Mouse (Mus musculus) embryonic facial prominence, embryonic 11.5 days (tissue): ENCODE results near the gene Sf3a1. TPM values are rescaled to one million over a fixed set of nuclear protein-coding genes. Genes with fewer than 3 reads are reported as not detected.

Source experiments
- ATAC-seq: fragments of 200-750 bp; cut with Nextera tagmentation; replicated peaks from 2 replicates; pipeline ENCODE4 v1.8.0; 2017; ENCODE audit warnings: low read depth; ENCODE audit not compliant: insufficient number of reproducible peaks, low FRiP score, low TSS enrichment
- DNase-seq: peaks from one replicate; pipeline ENCODE4 v3.0.0-alpha.2; 2015; ENCODE audit warnings: low spot score
- H3K27ac ChIP-seq: fragments of 300-500 bp; sonication (generic); replicated peaks from 2 replicates; pipeline ENCODE4 v1.5.1; 2014; ENCODE audit warnings: mild to moderate bottlenecking, low read depth, low read length, control low read depth
- H3K27me3 ChIP-seq: fragments of 300-500 bp; sonication (generic); 2 replicates; pipeline ENCODE4 v1.6.1; 2014; ENCODE audit warnings: mild to moderate bottlenecking, low read length, moderate library complexity, mixed read lengths; ENCODE audit not compliant: control insufficient read depth, insufficient read depth
- H3K36me3 ChIP-seq: fragments of 300-500 bp; sonication (generic); replicated peaks from 2 replicates; pipeline ENCODE4 v1.6.1; 2014; ENCODE audit warnings: low read depth, mild to moderate bottlenecking, low read length, moderate library complexity, mixed read lengths; ENCODE audit not compliant: control insufficient read depth, insufficient read depth
- H3K4me1 ChIP-seq: fragments of 300-500 bp; sonication (generic); 2 replicates; pipeline ENCODE4 v1.6.1; 2014; ENCODE audit warnings: low read length, mixed read lengths; ENCODE audit not compliant: control insufficient read depth, insufficient read depth
- H3K4me2 ChIP-seq: fragments of 300-500 bp; sonication (generic); 2 replicates; pipeline ENCODE4 v1.6.1; 2014; ENCODE audit warnings: low read depth, mild to moderate bottlenecking, control low read depth, low read length, moderate library complexity
- H3K4me3 ChIP-seq: fragments of 300-500 bp; sonication (generic); 2 replicates; pipeline ENCODE4 v1.5.1; 2014; ENCODE audit warnings: low read depth, low read length, control low read depth
- H3K9ac ChIP-seq: fragments of 300-500 bp; sonication (generic); replicated peaks from 2 replicates; pipeline ENCODE4 v1.6.1; 2014; ENCODE audit warnings: mild to moderate bottlenecking, control low read depth, low read length
- H3K9me3 ChIP-seq: fragments of 300-500 bp; sonication (generic); replicated peaks from 2 replicates; pipeline ENCODE4 v1.6.1; 2016; ENCODE audit warnings: mild to moderate bottlenecking, low read length, inconsistent platforms, mixed read lengths; ENCODE audit not compliant: control insufficient read depth
- WGBS: fragments of 180-500 bp; shearing (Covaris S2); extraction: QIAGEN DNeasy Blood & Tissue Kit; methylation state at CpG from one replicate; pipeline ENCODE4 v1.1.7; 2014; 5-methylcytosine and 5-hydroxymethylcytosine counted together
- polyA plus RNA-seq: library from polyadenylated mRNA; unstranded; fragments of >200 nt; fragmentation: Nextera tagmentation; extraction: Ambion mirVana; gene quantifications from 2 replicates; pipeline ENCODE4 v1.2.1, GENCODE M21; 2014

The Sf3a1 gene
- polyA plus RNA-seq, 1 experiment from 2014 or later = 82.7 TPM

DNA sequence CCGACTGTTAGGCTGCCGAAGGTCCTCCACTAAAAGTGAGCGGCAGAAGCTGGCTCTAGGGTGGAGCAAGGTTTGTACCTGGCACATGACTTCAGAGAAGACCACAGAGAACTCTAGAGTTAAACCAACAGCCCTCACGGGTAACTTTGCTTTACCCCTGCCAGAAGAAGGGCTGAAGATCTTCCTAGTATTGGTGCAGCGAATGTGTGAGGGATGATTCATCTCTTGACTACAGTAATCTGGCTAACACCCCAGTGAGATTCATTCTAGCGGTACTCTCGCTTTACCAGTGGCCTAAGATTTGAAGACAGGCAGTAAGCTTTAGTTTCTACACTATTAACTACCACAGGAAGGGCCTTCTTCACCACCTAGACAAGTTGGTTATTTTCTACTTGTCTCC lies 45.8 kb downstream of the Sf3a1 start:
- Histone ChIP-seq H3K4me1 (no peaks in the 10 kb centered on the region), H3K27ac (no peak overlapping the region), H3K36me3 (no peaks in the 10 kb centered on the region; the same call in 1 of the 2 replicates), H3K9ac (no peak overlapping the region), H3K4me2 (no peak overlapping the region), H3K9me3 (no peaks in the 10 kb centered on the region), H3K4me3 (no peak overlapping the region), H3K27me3 (no peaks in the 10 kb centered on the region)
- no peak for DNase-seq
- WGBS = 91% methylated on average over 7 of the region's 7 CpGs
- ATAC-seq = no peak

DNA sequence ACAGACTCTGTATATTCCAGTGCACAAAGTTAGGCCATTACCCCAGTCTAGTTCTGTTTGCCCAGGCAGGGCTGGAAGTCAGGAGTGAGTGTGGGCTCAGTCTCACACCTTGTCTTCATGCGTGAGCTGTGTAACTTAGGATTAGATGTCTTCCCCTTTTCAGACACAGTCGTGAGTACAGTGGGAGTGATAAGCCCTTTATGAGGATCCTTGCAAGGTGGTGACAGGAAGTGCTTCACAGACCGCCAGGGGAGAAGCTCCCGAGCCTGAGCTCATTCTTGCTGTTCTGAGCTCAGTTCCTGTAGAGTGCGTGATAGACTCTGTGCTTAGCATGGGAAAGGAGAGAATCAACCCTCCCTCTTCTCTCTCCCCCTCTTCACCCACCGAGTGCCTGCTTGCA lies 46.4 kb downstream of the Sf3a1 start:
- no peaks in the 10 kb centered on the region for H3K4me1 ChIP-seq
- H3K27ac ChIP-seq = no peak overlapping the region
- H3K9me3 ChIP-seq = no peaks in the 10 kb centered on the region
- H3K4me3 ChIP-seq = no peak overlapping the region
- H3K36me3 ChIP-seq = no peaks in the 10 kb centered on the region; the same call in 1 of the 2 replicates
- H3K4me2 ChIP-seq = no peak overlapping the region
- WGBS = 79% methylated on average over 6 of the region's 6 CpGs
- ATAC-seq = no peak
- no peak overlapping the region for H3K9ac ChIP-seq
- DNase-seq = no peak
- H3K27me3 ChIP-seq = no peaks in the 10 kb centered on the region

DNA sequence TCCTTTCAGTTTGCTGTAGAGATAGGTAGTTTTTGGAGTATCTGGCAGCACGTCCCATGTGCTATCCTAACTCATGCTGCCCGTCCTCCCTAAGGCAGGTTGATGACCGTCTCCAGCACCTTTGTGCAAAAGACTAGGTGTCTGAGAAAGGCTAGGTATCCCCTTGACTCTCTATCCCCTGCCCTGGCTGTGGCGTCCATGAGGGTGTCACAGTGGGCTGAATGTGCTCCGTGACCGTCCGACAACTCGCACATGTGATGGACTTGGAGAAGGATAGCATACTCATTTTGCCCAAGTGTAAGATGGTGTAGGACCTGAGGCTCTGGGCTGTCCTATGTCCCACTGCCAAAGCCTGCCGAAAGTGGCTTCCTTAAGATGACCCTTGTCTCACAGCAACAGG lies 47.5 kb downstream of the Sf3a1 start:
- Histone ChIP-seq H3K36me3 (no peaks in the 10 kb centered on the region; the same call in 1 of the 2 replicates), H3K27me3 (no peaks in the 10 kb centered on the region), H3K4me3 (no peak overlapping the region), H3K4me2 (no peak overlapping the region), H3K9me3 (no peaks in the 10 kb centered on the region), H3K27ac (no peak overlapping the region), H3K9ac (no peak overlapping the region), H3K4me1 (no peaks in the 10 kb centered on the region)
- WGBS = 88% methylated on average over 9 of the region's 9 CpGs
- no peak for DNase-seq
- ATAC-seq = no peak

- Histone ChIP-seq H3K27me3 (no peaks in the 10 kb centered on the region), H3K9ac (no peak overlapping the region), H3K4me1 (no peaks in the 10 kb centered on the region), H3K4me2 (no peak overlapping the region), H3K36me3 (no peaks in the 10 kb centered on the region; the same call in none of the 2 replicates), H3K4me3 (no peak overlapping the region), H3K27ac (no peak overlapping the region), H3K9me3 (no peaks in the 10 kb centered on the region)
- DNase-seq (no peak), ATAC-seq (no peak)
- 76% methylated on average over 5 of the region's 5 CpGs for WGBS
Observed at GRCm38 (mm10) chr11:4209556-4209955, 49.4 kb downstream of the Sf3a1 start.

GRCm38 (mm10) chr11:4210786-4211185 lies 50.6 kb downstream of the Sf3a1 start:
- no peak for DNase-seq
- ATAC-seq = no peak
- H3K36me3 ChIP-seq = no peaks in the 10 kb centered on the region; the same call in none of the 2 replicates
- H3K27me3 ChIP-seq = no peaks in the 10 kb centered on the region
- 76% methylated on average over 1 of the region's 1 CpGs for WGBS
- H3K9me3 ChIP-seq = no peaks in the 10 kb centered on the region
- H3K9ac ChIP-seq = no peak overlapping the region
- H3K27ac ChIP-seq = no peak overlapping the region
- H3K4me2 ChIP-seq = no peak overlapping the region
- H3K4me1 ChIP-seq = no peaks in the 10 kb centered on the region
- no peak overlapping the region for H3K4me3 ChIP-seq

DNA sequence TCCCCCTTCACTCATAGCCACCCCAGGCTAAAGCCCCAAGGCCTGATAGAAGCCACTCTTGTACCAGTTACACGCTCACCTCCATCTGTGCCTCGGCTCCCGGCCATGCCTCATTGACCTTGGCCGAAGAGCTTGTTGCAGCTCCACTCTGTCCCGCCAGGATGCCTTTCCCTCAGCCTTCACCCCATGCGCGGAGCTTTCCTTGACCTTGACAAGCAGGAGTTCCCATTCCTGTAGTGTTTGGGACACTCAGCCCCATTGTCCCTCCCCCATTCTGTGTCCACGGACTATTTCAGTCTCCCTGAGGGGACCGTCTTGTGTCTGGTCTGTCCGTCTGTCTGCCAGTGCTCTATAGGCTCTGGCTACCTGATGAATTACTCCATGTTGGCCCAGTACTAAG lies 53.0 kb downstream of the Sf3a1 start:
- WGBS = 90% methylated on average over 10 of the region's 10 CpGs
- DNase-seq (no peak), ATAC-seq (no peak)
- H3K27me3 ChIP-seq = no peaks in the 10 kb centered on the region; the same call in 1 of the 2 replicates
- no peak overlapping the region for H3K9ac ChIP-seq
- no peaks in the 10 kb centered on the region; the same call in 1 of the 2 replicates for H3K4me1 ChIP-seq
- H3K36me3 ChIP-seq = no peaks in the 10 kb centered on the region; the same call in none of the 2 replicates
- no peak overlapping the region for H3K4me3 ChIP-seq
- H3K4me2 ChIP-seq = no peak overlapping the region
- H3K9me3 ChIP-seq = no peaks in the 10 kb centered on the region
- no peak overlapping the region for H3K27ac ChIP-seq

DNA sequence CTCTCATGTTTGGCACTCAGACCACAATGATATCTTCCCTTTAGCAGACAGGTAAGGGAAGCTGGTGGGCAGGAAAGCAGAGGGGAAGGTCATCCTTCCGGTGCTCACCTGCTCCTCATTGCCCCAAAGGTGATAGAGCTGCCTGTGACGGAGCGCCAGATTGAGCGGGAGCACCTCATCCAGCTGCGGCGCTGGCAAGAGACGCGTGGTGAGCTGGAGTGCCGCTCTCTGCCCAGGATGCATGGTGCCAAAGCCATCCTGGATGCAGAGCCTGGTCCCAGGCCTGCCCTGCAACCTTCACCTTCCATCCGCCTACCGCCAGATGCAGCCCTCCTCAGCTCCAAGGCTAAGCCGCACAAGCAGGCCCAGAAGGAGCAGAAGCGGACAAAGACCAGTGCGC lies 54.4 kb downstream of the Sf3a1 start:
- no peaks in the 10 kb centered on the region; the same call in 1 of the 2 replicates for H3K4me1 ChIP-seq
- no peak overlapping the region for H3K9ac ChIP-seq
- no peaks in the 10 kb centered on the region; the same call in 1 of the 2 replicates for H3K36me3 ChIP-seq
- 93% methylated on average over 14 of the region's 14 CpGs for WGBS
- H3K27ac ChIP-seq = no peak overlapping the region
- H3K9me3 ChIP-seq = no peaks in the 10 kb centered on the region
- H3K4me2 ChIP-seq = no peak overlapping the region
- DNase-seq (no peak), ATAC-seq (no peak)
- no peak overlapping the region for H3K4me3 ChIP-seq
- peaks cover 7% of the 10 kb centered on the region; the same call in 1 of the 2 replicates for H3K27me3 ChIP-seq

DNA sequence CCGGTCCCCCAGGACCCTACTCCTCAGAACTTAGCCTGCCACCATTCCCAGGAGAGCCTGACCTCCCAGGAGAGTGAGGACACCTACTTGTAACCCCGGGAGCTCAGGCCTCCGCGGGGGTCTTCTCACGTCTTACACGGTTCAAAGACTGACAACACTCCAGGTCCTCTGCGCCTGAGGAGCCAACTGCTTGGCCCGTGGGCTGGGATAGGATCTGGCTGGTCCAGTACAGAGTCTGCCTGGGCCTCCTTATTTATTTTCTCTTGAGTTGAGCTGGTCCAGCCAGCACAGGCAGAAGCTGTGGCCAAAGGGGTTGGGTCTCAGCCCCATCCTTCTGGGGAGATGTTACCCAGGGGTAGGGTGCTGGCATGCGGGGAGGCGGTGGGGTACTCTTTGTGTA lies 54.9 kb downstream of the Sf3a1 start:
- no peaks in the 10 kb centered on the region for H3K9me3 ChIP-seq
- 86% methylated on average over 10 of the region's 10 CpGs for WGBS
- no peak for DNase-seq
- no peak overlapping the region for H3K4me2 ChIP-seq
- no peaks in the 10 kb centered on the region; the same call in 1 of the 2 replicates for H3K4me1 ChIP-seq
- no peak overlapping the region for H3K4me3 ChIP-seq
- peaks cover 7% of the 10 kb centered on the region; the same call in 1 of the 2 replicates for H3K27me3 ChIP-seq
- H3K9ac ChIP-seq = no peak overlapping the region
- H3K27ac ChIP-seq = no peak overlapping the region
- ATAC-seq = no peak
- H3K36me3 ChIP-seq = no peaks in the 10 kb centered on the region; the same call in 1 of the 2 replicates
